Mouse (Mus musculus): ENCODE results near the gene Proser1. TPM values are rescaled to one million over a fixed set of nuclear protein-coding genes. Genes with fewer than 3 reads are reported as not detected.
A peak's percentile ranks its signal among the peaks of the same experiment; 100 is the strongest.

The Proser1 gene
- polyA plus RNA-seq, 1 experiment = 31.3 TPM

DNA sequence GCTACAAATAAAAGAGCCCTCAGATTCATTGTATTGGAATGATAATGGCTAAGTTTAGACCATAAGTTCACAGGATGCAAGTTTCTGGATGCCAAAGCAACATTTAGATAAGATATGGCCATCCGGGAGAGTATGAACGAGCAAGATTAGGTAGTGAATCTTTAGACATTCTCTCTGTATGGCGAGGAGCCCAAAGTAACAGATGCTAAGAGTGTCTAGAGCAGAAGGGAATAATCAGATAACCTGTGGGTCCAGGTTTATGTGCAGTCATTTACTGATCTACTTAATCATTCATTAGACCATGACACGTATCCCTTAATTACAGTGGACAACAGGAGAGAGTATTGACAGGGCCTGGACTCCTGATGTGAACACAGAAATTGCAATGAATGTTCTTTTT lies 39.9 kb upstream of the Proser1 start:
- peaks cover 2% of the 10 kb centered on the region for H3K4me1 ChIP-seq (ENCODE audit: control insufficient read depth, insufficient read depth, low read length)
- TF ChIP-seq POLR2A (IDR thresholded peaks at IDR 0.05; ENCODE audit: insufficient read depth, low read length) = no peak
- TF ChIP-seq CTCF (IDR thresholded peaks at IDR 0.05; ENCODE audit: low read depth, low read length) = no peak
- H3K27me3 ChIP-seq (ENCODE audit: control insufficient read depth, insufficient read depth, low read length, poor library complexity, severe bottlenecking) = no peaks in the 10 kb centered on the region
- H3K9me3 ChIP-seq (replicated peaks; ENCODE audit: control insufficient read depth, insufficient read depth, low read length, poor library complexity, severe bottlenecking) = 0 out of 2 replicates have a peak, but pooled peaks cover 3% of the 10 kb centered on the region
- H3K36me3 ChIP-seq (ENCODE audit: control insufficient read depth, insufficient read depth, low read length, poor library complexity, severe bottlenecking) = no peaks in the 10 kb centered on the region
- no peak overlapping the region for H3K9ac ChIP-seq (ENCODE audit: low read depth, poor library complexity, severe bottlenecking)
- H3K27ac ChIP-seq (ENCODE audit: insufficient read depth, low read length) = no peak overlapping the region
- no peak overlapping the region for H3K4me3 ChIP-seq (ENCODE audit: low read depth, low read length)

DNA sequence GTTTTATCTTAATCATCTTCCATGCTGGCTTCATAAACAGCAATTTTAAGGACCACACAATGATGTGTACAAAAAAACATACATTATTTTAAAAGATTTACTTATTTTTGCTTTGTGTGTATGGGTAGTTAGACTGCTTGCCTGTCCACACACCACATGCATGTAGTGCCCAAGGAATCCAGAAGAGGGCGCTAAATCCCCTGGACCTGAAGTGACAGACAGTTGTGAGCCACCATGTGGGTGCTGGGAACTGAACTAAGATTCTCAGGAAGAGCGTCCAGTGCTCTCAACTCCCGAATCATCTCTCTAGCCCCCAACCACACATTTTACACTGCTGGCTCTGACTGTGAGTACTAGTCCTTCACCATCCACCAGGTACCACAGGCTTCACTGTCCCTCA lies 28.9 kb upstream of the Proser1 start:
- no peak overlapping the region for H3K9ac ChIP-seq (ENCODE audit: low read depth, poor library complexity, severe bottlenecking)
- H3K36me3 ChIP-seq (ENCODE audit: control insufficient read depth, insufficient read depth, low read length, poor library complexity, severe bottlenecking) = no peaks in the 10 kb centered on the region
- no peaks in the 10 kb centered on the region for H3K4me1 ChIP-seq (ENCODE audit: control insufficient read depth, insufficient read depth, low read length)
- H3K9me3 ChIP-seq (replicated peaks; ENCODE audit: control insufficient read depth, insufficient read depth, low read length, poor library complexity, severe bottlenecking) = no peaks in the 10 kb centered on the region
- H3K27ac ChIP-seq (ENCODE audit: insufficient read depth, low read length) = no peak overlapping the region
- no peaks in the 10 kb centered on the region for H3K27me3 ChIP-seq (ENCODE audit: control insufficient read depth, insufficient read depth, low read length, poor library complexity, severe bottlenecking)
- TF ChIP-seq CTCF (IDR thresholded peaks at IDR 0.05; ENCODE audit: low read depth, low read length) = peak; percentile 33
- TF ChIP-seq EP300 (IDR thresholded peaks at IDR 0.05; ENCODE audit: insufficient read depth, low read depth, low read length) = no peak
- no peak for TF ChIP-seq POLR2A (IDR thresholded peaks at IDR 0.05; ENCODE audit: insufficient read depth, low read length)
- H3K4me3 ChIP-seq (ENCODE audit: low read depth, low read length) = no peak overlapping the region

GRCm38 (mm10) chr3:53436550-53436949 lies 26.9 kb upstream of the Proser1 start:
- Histone ChIP-seq H3K9ac (ENCODE audit: low read depth, poor library complexity, severe bottlenecking) (no peak overlapping the region), H3K4me3 (ENCODE audit: low read depth, low read length) (no peak overlapping the region), H3K9me3 (replicated peaks; ENCODE audit: control insufficient read depth, insufficient read depth, low read length, poor library complexity, severe bottlenecking) (no peaks in the 10 kb centered on the region), H3K4me1 (ENCODE audit: control insufficient read depth, insufficient read depth, low read length) (no peaks in the 10 kb centered on the region), H3K36me3 (ENCODE audit: control insufficient read depth, insufficient read depth, low read length, poor library complexity, severe bottlenecking) (no peaks in the 10 kb centered on the region), H3K27ac (ENCODE audit: insufficient read depth, low read length) (no peak overlapping the region), H3K27me3 (ENCODE audit: control insufficient read depth, insufficient read depth, low read length, poor library complexity, severe bottlenecking) (no peaks in the 10 kb centered on the region)
- TF ChIP-seq CTCF (IDR thresholded peaks at IDR 0.05; ENCODE audit: low read depth, low read length) (no peak), EP300 (IDR thresholded peaks at IDR 0.05; ENCODE audit: insufficient read depth, low read depth, low read length) (no peak), POLR2A (IDR thresholded peaks at IDR 0.05; ENCODE audit: insufficient read depth, low read length) (no peak)

DNA sequence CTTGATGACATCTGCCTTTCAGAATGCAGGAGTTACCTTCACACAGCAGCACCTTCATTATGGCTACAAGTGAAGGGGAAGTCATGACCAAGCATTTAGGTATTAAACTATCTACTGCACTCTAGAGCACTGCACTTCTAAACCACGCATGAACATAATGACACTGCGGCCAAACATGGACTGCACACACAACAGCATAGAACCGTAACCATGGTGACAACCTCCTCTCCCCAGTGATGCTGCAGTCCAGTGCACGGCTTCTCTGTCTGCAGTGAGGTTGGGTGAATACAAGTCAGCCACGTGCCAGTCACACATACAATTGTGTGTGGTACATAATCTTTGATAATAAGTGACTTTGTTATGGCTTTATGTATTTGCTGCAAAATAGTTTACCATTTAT lies 17.9 kb upstream of the Proser1 start:
- H3K36me3 ChIP-seq (ENCODE audit: control insufficient read depth, insufficient read depth, low read length, poor library complexity, severe bottlenecking) = no peaks in the 10 kb centered on the region
- no peaks in the 10 kb centered on the region for H3K4me1 ChIP-seq (ENCODE audit: control insufficient read depth, insufficient read depth, low read length)
- no peaks in the 10 kb centered on the region for H3K27me3 ChIP-seq (ENCODE audit: control insufficient read depth, insufficient read depth, low read length, poor library complexity, severe bottlenecking)
- TF ChIP-seq POLR2A (IDR thresholded peaks at IDR 0.05; ENCODE audit: insufficient read depth, low read length) = no peak
- H3K9me3 ChIP-seq (replicated peaks; ENCODE audit: control insufficient read depth, insufficient read depth, low read length, poor library complexity, severe bottlenecking) = no peaks in the 10 kb centered on the region
- no peak overlapping the region for H3K9ac ChIP-seq (ENCODE audit: low read depth, poor library complexity, severe bottlenecking)
- H3K27ac ChIP-seq (ENCODE audit: insufficient read depth, low read length) = no peak overlapping the region
- no peak overlapping the region for H3K4me3 ChIP-seq (ENCODE audit: low read depth, low read length)

DNA sequence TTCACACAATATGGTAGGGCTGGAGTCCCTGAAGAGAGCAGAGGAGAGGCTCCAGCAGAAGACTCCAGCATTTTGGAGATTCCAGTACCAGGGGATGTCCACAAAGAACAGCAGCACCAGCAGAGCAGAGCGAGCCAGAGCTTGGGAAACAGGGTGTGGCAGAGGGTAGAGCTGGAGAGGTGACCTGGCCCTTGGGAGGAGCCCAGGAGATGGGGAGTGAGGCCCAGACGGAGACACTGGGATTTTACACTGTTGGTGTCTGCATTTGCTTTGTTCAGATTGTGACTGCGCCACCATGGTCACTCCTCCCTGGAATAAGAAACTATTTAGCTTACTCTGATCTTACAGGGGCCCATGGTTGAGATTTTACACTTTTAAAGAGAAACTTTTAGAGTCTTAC lies 16.7 kb upstream of the Proser1 start:
- Histone ChIP-seq H3K27ac (ENCODE audit: insufficient read depth, low read length) (no peak overlapping the region), H3K4me1 (ENCODE audit: control insufficient read depth, insufficient read depth, low read length) (no peaks in the 10 kb centered on the region), H3K9me3 (replicated peaks; ENCODE audit: control insufficient read depth, insufficient read depth, low read length, poor library complexity, severe bottlenecking) (no peaks in the 10 kb centered on the region), H3K27me3 (ENCODE audit: control insufficient read depth, insufficient read depth, low read length, poor library complexity, severe bottlenecking) (no peaks in the 10 kb centered on the region), H3K9ac (ENCODE audit: low read depth, poor library complexity, severe bottlenecking) (no peak overlapping the region), H3K4me3 (ENCODE audit: low read depth, low read length) (no peak overlapping the region), H3K36me3 (ENCODE audit: control insufficient read depth, insufficient read depth, low read length, poor library complexity, severe bottlenecking) (peaks cover 1% of the 10 kb centered on the region; the same call in 1 of the 2 replicates)
- TF ChIP-seq POLR2A (IDR thresholded peaks at IDR 0.05; ENCODE audit: insufficient read depth, low read length) (no peak), CTCF (IDR thresholded peaks at IDR 0.05; ENCODE audit: low read depth, low read length) (no peak)

DNA sequence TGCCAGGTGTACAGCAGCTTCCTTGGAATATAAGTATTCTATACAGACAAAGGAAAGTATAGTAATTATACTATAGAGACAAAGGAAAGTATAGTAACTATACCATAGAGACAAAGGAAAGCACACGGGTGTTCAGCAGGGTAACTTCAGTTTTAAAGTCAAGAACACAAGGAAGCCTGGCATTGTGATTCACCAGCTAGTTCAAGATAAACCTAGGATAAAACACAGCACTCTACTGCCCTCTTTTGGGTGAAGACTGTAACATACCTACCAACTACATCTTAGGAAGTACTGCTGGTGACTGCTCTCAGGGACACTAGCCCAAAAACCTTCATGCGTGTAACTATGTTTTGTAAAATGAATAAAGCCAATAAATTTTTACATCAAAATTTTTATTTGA lies 15.3 kb upstream of the Proser1 start:
- H3K27ac ChIP-seq (ENCODE audit: insufficient read depth, low read length) = no peak overlapping the region
- H3K9ac ChIP-seq (ENCODE audit: low read depth, poor library complexity, severe bottlenecking) = no peak overlapping the region
- peaks cover 11% of the 10 kb centered on the region for H3K36me3 ChIP-seq (ENCODE audit: control insufficient read depth, insufficient read depth, low read length, poor library complexity, severe bottlenecking)
- H3K4me3 ChIP-seq (ENCODE audit: low read depth, low read length) = no peak overlapping the region
- H3K27me3 ChIP-seq (ENCODE audit: control insufficient read depth, insufficient read depth, low read length, poor library complexity, severe bottlenecking) = no peaks in the 10 kb centered on the region
- H3K4me1 ChIP-seq (ENCODE audit: control insufficient read depth, insufficient read depth, low read length) = no peaks in the 10 kb centered on the region
- TF ChIP-seq CTCF (IDR thresholded peaks at IDR 0.05; ENCODE audit: low read depth, low read length) = peak; percentile 17
- TF ChIP-seq POLR2A (IDR thresholded peaks at IDR 0.05; ENCODE audit: insufficient read depth, low read length) = no peak
- H3K9me3 ChIP-seq (replicated peaks; ENCODE audit: control insufficient read depth, insufficient read depth, low read length, poor library complexity, severe bottlenecking) = no peaks in the 10 kb centered on the region
